Mouse (Mus musculus) thymus, postnatal 14 days (tissue): ENCODE results near the gene Hnrnpd.

Experiments
- DNase-seq: peaks from one replicate; pipeline ENCODE4 v3.0.0; 2021

Hnrnpd gene

DNA sequence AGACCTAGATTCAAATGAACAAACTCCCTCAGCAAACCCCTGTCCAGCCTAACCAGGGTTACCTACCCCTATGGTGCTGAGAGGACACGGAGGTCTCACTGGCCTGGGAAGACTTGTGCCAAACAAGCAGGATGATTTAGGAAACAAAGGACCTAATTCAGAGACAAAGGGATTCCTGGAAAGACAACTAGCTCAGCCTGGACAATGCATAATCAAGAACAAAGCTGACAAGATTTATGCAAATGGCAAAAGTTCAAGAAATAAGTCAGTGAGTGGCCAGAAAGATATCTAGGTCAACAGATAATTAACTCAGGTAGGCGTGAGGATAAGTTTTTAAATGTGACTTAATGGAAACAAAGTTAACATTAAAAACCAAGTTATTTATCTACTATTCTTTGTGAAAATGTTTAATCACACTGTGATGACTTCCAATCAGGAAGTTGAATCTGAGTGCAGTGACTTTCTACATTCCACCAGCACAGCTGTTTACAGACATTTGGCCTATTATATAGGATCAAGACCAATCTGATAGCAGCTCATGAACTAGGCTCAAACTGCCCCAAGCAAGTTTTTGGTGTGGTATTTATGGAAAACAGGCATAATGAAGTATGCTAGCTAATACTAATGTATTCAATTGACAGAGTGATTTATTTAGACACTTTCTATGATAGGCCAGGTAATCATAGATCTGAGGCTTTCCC lies 19.4 kb downstream of the Hnrnpd start:
- no peak for DNase-seq

- DNase-seq = no peak
Measured at GRCm38 (mm10) chr5:99958666-99959065, 20.1 kb downstream of the Hnrnpd start.

- no peak for DNase-seq
Measured at GRCm38 (mm10) chr5:99953883-99954282, 24.9 kb downstream of the Hnrnpd start.

- DNase-seq = no peak
Measured at GRCm38 (mm10) chr5:99952513-99952912, 26.2 kb downstream of the Hnrnpd start.

DNA sequence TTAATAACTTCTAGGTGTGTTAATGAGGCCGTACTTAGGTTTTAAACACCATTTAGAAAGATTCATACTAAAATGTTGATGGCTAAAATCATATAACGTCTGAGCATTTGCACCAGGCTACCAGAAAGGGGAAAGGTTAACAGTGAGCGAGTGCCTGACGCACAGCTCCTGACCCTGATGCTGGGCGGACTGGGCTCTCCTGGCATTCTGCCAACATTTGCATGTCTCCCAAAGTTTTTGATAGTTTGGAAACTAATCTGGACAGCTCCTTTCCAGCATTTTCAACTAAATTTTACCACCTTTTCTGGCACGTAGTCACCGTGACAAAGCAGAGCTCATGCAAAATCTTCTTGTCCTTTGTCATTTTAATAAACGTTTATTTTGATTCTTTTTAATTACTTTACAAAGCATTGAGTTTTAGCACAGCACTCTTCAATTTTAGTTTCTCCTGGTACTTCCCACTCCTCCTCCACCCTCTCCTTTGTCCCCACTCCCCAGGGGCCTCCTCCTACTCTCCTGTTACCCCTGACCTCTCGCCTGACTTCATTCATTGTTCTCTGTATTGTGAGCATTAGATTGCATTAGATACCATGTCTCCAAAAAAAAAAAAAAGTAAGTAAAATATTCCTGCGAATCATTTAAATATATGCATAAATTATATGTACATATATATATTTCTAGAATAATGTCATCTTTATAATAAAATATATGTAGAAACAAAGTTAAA lies 36.8 kb downstream of the Hnrnpd start:
- DNase-seq = no peak

DNA sequence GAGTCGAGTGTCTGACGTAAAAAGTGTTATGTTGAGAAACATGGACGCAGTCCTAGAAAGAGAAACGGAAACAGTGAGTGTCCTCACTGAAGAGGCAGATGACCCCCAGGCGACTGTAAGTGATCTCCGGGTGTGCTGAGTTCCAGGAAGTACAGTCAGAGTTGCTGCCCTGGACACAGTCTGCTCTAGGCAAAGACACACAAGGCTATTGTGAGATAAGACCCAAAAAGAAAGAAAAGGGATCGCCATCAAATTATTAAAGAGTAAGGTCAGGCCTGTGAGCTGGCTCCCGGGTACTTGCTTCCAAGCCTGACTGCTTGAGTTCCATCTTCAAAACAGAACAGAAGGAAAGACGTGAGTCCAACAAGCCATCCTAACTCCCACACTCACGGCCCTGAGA lies 37.5 kb downstream of the Hnrnpd start:
- no peak for DNase-seq

- no peak for DNase-seq
Measured at GRCm38 (mm10) chr5:99939440-99939839, 39.3 kb downstream of the Hnrnpd start.

- DNase-seq = no peak
Measured at GRCm38 (mm10) chr5:99931910-99932309, 46.8 kb downstream of the Hnrnpd start.

GRCm38 (mm10) chr5:99927951-99928350 lies 50.8 kb downstream of the Hnrnpd start:
- DNase-seq = peak; percentile 60

- DNase-seq = no peak
Measured at GRCm38 (mm10) chr5:99922033-99922432, 56.7 kb downstream of the Hnrnpd start.

DNA sequence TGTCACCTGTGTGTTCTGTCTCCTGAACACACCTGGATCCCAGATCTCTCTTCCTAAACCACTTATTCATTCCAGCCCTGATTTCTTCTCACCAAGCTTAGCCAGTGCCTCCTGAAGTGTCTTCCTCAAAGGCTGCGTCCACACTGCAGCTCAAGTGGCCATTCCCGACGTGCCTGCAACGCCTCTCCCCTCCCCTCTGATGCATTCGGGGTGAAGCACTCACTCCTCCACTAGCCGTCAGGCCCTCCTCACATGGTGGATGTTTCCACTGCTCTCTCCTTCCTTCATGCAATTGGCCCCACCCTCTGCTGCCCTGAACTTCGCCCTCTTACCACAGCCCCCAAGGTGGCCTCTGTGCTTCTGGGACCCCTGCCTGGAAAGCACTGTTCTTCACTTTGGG lies 63.2 kb downstream of the Hnrnpd start:
- DNase-seq = no peak

DNA sequence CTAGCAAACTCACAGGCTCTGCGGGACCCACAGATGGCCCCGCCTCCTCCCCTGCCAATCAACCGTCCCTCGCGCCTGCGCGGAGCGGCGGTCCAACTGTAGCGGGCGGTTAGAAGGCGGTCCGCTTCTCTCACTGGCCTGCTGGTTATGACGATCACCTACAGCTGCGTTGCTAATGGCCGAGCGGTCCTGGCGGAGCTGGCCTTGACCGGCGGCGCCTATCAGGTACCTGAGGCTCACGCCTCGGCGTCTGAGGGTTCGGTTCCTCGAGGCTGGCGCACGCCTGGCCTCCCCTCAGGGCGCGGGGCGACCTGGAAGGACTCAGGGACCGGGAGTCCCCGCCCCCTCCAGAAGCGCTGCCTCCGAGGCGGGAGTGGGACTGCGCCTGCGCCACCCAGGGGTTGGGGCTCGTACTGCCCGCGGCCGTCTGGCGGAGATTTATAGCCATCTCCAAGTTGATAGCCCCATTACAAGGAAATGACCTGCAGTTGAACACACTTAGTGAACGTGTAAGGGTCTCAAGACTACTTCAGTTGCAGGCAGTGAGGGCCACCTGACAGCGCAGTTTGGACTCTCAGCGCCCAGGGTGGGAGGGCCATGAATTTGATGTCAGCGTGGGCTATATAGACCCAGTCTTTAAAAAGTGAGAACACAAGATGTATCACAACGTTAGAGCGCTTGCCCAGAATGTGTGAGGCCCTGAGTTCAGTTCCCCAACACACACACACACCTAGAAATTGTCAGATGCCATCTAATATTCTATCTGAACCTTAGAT lies 72.4 kb downstream of the Hnrnpd start, which contains the start of gene Vamp9:
Gene Vamp9, plus strand, starts transcription at position 74 of the 776 bp plus-strand sequence.
- DNase-seq = peak; percentile 95
